In the genomic region with DNA sequence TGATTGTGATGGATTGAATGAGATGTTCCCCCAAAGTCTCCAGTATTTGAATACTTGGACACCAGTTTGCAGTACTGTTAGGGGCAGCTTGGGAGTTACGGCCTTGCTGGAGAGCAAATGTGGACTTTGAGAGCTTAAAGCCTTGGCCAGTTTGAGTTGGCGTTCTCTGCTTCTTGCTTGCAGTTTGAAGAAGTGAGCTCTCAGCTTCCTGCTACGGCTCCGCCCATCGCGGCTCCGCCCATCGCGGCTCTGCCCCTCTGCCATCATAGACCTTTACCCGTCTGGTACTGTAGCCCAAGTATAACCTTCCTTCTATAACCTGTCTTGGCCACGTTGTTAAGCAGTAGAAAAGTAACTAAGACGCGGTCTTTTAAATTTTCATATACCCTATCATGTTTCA, we compare ENCODE assay signal across 7 mouse cellular contexts.
DNase-seq lines count a peak whose midpoint lies in the region; ATAC-seq and TF ChIP-seq lines count a peak whose summit lies in the region.

No protein-coding gene starts in this region.

- H3K4me2 ChIP-seq in hindbrain, postnatal 0 days (ENCODE audit: low read depth, low read length) = peak overlapping the region; percentile 58; the same call in 1 of the 2 replicates
- H3K4me2 ChIP-seq in liver, embryonic 11.5 days = peak overlapping the region; percentile 75

- peak overlapping the region; percentile 30 for H3K9ac ChIP-seq in MEL (ENCODE audit: control insufficient read depth, low read depth, low read length, poor library complexity, severe bottlenecking)
- no peak overlapping the region for H3K9ac ChIP-seq in hindbrain, postnatal 0 days (replicated peaks; ENCODE audit: low read length)
- H3K9ac ChIP-seq in liver, embryonic 11.5 days (ENCODE audit: low read depth, low read length) = peak overlapping the region; percentile 28; the same call in 1 of the 2 replicates

- TF ChIP-seq EP300 in MEL (IDR thresholded peaks at IDR 0.05; ENCODE audit: low read depth in 1 of 2, low read length in 2 of 2) = no peak

- H3K27ac ChIP-seq in MEL (ENCODE audit: control insufficient read depth, low read depth, low read length) = no peak overlapping the region
- no peak overlapping the region for H3K27ac ChIP-seq in hindbrain, postnatal 0 days
- H3K27ac ChIP-seq in liver, embryonic 11.5 days (ENCODE audit: low read depth, low read length) = no peak overlapping the region

- WGBS in hindbrain, postnatal 0 days = 24% methylated on average over 13 of the region's 13 CpGs
- WGBS in liver, embryonic 11.5 days = 12% methylated on average over 13 of the region's 13 CpGs

- TF ChIP-seq CTCF in MEL (IDR thresholded peaks at IDR 0.05 in 2 of 3, conservative IDR thresholded peaks at IDR 0.05 in 1 of 3; ENCODE audit: control insufficient read depth in 1 of 3, insufficient read depth in 1 of 3, low read depth in 2 of 3, low read length in 3 of 3, poor library complexity in 1 of 3, severe bottlenecking in 1 of 3) = no peak
- TF ChIP-seq CTCF in hindbrain, postnatal 0 days (IDR thresholded peaks at IDR 0.05; ENCODE audit: low read depth) = no peak

- H3K4me3 ChIP-seq in MEL (ENCODE audit: control insufficient read depth in 1 of 2, insufficient read depth in 1 of 2, low read depth in 2 of 2, low read length in 2 of 2) = peak overlapping the region; percentile 44 to 84
- no peak overlapping the region for H3K4me3 ChIP-seq in hindbrain, postnatal 0 days (ENCODE audit: low read length)
- H3K4me3 ChIP-seq in liver, embryonic 11.5 days (ENCODE audit: low read depth, low read length) = peak overlapping the region; percentile 37

- no peak; the same call in 1 of the 2 replicates for TF ChIP-seq RAD21 in MEL (IDR thresholded peaks at IDR 0.05; ENCODE audit: low read depth, low read length)

- peaks cover 0 to 5% of the 10 kb centered on the region in 2 experiments; a peak in 1 of 4 replicates for H3K27me3 ChIP-seq in MEL (ENCODE audit: control insufficient read depth in 1 of 2, insufficient read depth in 2 of 2, low read length in 2 of 2)
- no peaks in the 10 kb centered on the region for H3K27me3 ChIP-seq in hindbrain, postnatal 0 days (ENCODE audit: insufficient read depth, low read length)
- no peaks in the 10 kb centered on the region for H3K27me3 ChIP-seq in liver, embryonic 11.5 days (replicated peaks; ENCODE audit: control insufficient read depth, insufficient read depth, low read length)

- peaks cover 0 to 10% of the 10 kb centered on the region in 2 experiments; a peak in 2 of 4 replicates for H3K4me1 ChIP-seq in MEL (ENCODE audit: control insufficient read depth in 1 of 2, insufficient read depth in 2 of 2, low read length in 2 of 2)
- H3K4me1 ChIP-seq in hindbrain, postnatal 0 days (ENCODE audit: insufficient read depth, low read length) = no peaks in the 10 kb centered on the region
- H3K4me1 ChIP-seq in liver, embryonic 11.5 days (replicated peaks; ENCODE audit: control insufficient read depth, insufficient read depth, low read length) = peaks cover 17% of the 10 kb centered on the region

- H3K9me3 ChIP-seq in MEL (replicated peaks; ENCODE audit: insufficient read depth, low read length) = no peaks in the 10 kb centered on the region
- no peaks in the 10 kb centered on the region for H3K9me3 ChIP-seq in hindbrain, postnatal 0 days (ENCODE audit: low read length)
- H3K9me3 ChIP-seq in liver, embryonic 11.5 days (ENCODE audit: control insufficient read depth, low read length) = no peaks in the 10 kb centered on the region

- TF ChIP-seq POLR2A in MEL (IDR thresholded peaks at IDR 0.05; ENCODE audit: control insufficient read depth in 1 of 2, insufficient read depth in 1 of 2, low read depth in 1 of 2, low read length in 2 of 2, poor library complexity in 1 of 2) = peak in 1 of 2 experiments; percentile 50; a peak in 2 of 4 replicates

- peak; percentile 83 for DNase-seq in MEL (ENCODE audit: low read depth, low spot score)
- DNase-seq in embryo, embryonic 10.5 days (ENCODE audit: low spot score) = peak; percentile 62
- no peak for DNase-seq in hindbrain, postnatal 0 days (ENCODE audit: low spot score)
- DNase-seq in liver, embryonic 11.5 days (ENCODE audit: low spot score) = no peak
- DNase-seq in natural killer cell, adult 2 months (ENCODE audit: low spot score in 2 of 2) = peak; percentile 42 to 44
- no peak for DNase-seq in frontal cortex, postnatal 14 days (ENCODE audit: low spot score in 2 of 2)
- no peak for DNase-seq in cerebellum, postnatal 14 days

- H3K79me2 ChIP-seq in MEL (ENCODE audit: control insufficient read depth, insufficient read depth, low read length, poor library complexity) = no peaks in the 10 kb centered on the region

- H3K36me3 ChIP-seq in MEL (ENCODE audit: control insufficient read depth in 1 of 2, insufficient read depth in 2 of 2, low read length in 2 of 2) = no peaks in the 10 kb centered on the region
- no peaks in the 10 kb centered on the region for H3K36me3 ChIP-seq in hindbrain, postnatal 0 days (ENCODE audit: insufficient read depth, low read length)
- no peaks in the 10 kb centered on the region for H3K36me3 ChIP-seq in liver, embryonic 11.5 days (ENCODE audit: control insufficient read depth, insufficient read depth, low read length)

- no peak for ATAC-seq in hindbrain, postnatal 0 days
- peak; percentile 61 for ATAC-seq in liver, embryonic 11.5 days (replicated peaks; ENCODE audit: low FRiP score)

TF ChIP-seq in MEL, 35 proteins besides CTCF, POLR2A, EP300 and RAD21:
- TF ChIP-seq UBTF (IDR thresholded peaks at IDR 0.05; ENCODE audit: borderline replicate concordance, insufficient read depth, low read depth, low read length) (no peak), KAT2A (conservative IDR thresholded peaks at IDR 0.05; ENCODE audit: low read depth, low read length) (no peak), NELFE (IDR thresholded peaks at IDR 0.05; ENCODE audit: low read depth, low read length) (peak; percentile 35; the same call in 1 of the 2 replicates)
TF ChIP-seq in MEL: peak in this region for 1.

Comparison
In these comparisons a context has a peak if more than half of its experiments do, and no peak if none do; other contexts are left out.
1. DNase-seq: peak in MEL (single experiment), embryo, embryonic 10.5 days (single experiment) and natural killer cell, adult 2 months (2 of 2); none in hindbrain, postnatal 0 days (single experiment), liver, embryonic 11.5 days (single experiment), frontal cortex, postnatal 14 days (0 of 2) and cerebellum, postnatal 14 days (0 of 2).